Mouse (Mus musculus): ENCODE measurements at regions not wholly inside any gene's neighbourhood (a gene's known extent, or its start where the extent isn't known, plus 50 kb on each side); places are given as distances from the start of the nearest gene placed in this dataset.

DNA sequence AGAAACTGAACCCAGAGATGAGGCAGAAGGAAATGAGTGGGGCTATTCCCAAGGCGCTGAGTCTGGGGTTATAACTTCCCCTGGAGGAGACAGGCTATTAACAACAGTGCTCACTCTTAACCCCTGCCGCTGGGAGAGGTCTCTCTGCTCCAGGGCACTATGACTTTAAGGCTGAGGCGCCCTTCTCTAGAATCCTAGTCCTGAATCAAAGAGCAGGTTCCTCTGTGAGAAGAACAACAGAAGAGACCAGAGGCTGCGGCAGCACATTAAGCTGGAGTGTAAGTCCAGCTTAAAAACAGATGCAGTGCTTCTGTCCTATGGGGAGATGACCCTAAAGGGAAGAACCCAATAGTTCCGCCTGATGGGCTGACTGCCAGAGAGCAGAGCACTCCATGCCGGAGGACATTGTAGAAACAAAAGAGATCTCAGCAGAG, 173.4 kb upstream of the Klf7 start:
- DNase-seq, result peak; percentile 43

DNA sequence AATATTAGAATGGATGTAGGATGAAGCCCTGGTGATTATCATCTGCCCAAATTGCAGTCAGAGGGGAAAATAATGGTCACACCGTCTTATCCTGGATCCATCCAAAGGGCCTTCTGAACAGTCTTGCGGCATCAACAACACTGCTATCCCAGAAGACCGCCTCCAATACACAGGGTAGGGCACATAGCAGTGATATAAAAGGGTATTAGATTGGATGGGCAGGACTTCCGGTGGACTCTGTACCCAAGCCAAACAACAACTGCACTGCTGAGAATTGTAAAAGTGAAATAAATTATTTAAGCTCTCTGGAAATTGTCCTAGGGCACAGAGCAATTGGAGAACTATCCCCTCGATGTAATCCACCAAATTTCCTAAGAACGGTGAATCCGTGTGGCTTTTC, 173.0 kb upstream of the Klf7 start:
- no peak for DNase-seq

DNA sequence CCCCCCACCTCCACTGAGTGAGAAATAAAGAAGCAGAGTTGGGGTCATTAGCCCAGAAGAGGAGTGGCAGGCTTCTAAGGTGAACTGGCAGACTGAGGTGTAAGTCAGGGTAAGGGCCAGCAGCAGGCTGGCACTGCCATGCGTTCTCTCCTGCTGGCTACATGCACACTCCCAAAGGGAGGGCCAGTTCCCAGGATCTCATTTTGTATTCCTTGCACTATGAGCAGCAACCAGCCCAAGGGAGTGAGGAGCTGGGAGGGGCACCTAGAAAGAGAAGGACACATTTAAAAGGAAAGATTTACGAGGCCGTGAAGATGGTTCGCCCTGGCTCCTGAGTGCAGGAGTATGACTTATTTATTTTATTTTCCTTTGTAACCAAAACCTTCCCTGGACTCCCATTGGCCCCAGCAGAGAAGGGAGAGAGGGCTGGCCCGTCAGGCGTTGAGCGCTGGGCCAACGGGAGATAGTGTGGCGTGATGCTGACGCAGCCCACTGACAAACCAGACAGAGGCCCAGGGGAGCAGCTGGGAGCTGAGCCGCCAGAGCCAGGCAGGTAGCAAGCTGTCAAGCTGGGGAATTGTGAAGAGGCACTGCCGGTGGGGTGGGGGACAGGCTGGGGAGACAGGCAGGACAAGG, 166.8 kb upstream of the Klf7 start:
- peak; percentile 37 for DNase-seq

DNA sequence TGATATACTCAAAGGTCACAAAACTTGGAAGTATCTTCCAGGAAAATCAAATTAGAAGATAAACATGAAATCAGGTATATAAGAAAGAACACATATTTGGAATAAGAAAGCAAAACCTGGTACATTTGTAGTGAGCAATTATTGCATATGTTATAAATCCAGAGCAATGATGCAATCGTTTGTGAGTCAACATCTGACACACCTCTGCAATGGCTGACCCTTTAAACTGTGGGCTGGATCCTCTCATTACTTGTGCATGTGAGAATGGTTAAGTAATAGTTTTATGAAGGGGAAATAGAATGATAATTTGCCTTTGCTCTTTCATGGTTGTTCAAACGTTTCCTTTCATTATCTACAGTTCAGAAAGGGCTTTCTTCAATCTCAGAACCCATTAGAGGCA, 165.0 kb upstream of the Klf7 start:
- DNase-seq, result no peak

- no peak for DNase-seq
Measured at GRCm38 (mm10) chr1:64284656-64285055, 162.6 kb upstream of the Klf7 start.

DNA sequence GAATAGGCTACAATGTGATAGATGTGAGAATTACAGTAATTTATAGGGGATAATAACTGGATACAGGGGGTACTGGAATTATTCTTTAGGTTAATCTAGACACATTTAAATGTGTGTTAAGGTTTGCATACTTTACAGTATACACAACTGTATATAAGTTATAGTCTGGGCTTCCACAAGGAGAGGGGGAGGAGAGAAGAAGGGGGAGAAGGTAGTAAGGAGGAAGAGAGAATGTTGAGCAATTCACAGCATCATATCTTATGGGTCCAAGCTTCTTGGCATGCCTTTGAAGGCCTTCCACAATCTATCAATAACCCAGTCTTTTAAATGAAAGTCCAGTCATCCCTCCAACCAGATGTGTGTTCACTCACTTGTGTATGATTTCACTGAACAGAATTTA, 153.8 kb upstream of the Klf7 start:
- DNase-seq, result no peak

DNA sequence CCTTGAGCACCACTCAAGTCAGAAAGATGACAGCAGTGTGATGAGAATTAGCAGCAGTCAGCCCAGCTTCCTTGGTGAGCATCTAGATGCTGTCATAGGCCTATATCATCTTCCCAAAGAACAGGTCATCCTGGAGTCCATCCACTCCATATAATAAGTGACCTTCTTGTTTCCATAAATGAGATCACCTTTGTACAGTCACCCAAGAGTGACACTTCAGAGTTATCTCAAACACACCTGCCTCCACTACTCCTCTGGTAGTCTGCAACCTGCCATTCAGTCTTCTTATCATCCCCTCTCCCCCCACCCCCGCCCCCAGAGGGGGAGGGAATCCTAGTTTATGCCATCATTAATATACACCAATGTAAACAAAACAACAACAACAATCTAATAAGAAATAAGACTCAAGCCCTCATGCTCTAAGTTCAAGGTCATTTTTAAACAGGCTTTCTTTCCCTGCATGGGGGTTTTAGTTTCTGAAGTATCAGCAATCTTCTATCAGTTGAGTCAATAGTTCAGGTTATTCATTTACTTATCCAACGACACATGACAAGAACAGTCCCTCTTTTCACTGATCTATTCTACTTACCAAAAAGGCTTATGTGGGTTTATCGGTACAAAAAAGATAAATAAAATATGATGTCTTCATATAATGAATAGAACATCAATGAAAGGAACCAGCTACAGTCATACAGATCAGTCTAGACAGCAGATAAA, 153.2 kb upstream of the Klf7 start:
- DNase-seq, result no peak

DNA sequence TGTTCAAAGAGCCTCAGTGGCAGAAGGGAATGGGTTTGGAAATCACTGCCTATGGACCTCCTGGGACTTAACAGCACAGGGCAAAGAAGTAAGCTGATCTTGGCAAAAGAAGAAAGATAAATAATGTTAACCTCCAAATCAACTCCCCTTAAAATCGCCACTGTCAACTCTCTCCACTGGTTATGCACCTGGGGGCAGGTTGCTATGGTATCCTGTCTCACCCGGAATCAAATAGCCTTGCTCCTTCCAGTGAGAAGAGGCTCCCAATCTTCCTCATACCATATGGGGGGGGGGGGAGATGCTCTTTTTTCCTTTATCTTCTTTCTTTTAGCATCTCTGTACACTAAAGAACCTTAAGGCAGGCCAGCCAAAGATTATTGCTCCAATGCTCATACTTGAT, 135.2 kb upstream of the Klf7 start:
- no peak for DNase-seq

- peak; percentile 53 for DNase-seq
Measured at GRCm38 (mm10) chr1:64255554-64256295, 133.6 kb upstream of the Klf7 start.

- no peak for DNase-seq
Measured at GRCm38 (mm10) chr1:64254673-64255072, 132.6 kb upstream of the Klf7 start.

DNA sequence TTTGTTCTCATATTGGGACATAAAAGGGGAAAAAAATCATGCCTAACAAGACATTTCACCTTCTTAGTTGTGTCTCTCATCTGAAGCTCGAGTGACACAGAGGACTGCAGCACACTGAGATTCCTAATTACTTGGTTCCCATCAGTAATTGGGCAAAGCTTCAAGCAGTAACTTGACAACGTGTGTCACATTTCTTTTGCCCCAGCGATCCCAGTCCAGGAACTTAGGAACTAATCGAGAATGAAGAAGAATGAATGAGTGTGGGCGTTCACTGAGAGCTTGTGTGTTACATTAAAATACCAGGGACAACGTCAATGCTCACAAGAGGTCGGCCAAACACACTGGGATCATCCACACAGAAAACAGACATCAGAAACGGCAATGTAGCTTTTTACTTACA, 131.9 kb upstream of the Klf7 start:
- DNase-seq, result no peak

DNA sequence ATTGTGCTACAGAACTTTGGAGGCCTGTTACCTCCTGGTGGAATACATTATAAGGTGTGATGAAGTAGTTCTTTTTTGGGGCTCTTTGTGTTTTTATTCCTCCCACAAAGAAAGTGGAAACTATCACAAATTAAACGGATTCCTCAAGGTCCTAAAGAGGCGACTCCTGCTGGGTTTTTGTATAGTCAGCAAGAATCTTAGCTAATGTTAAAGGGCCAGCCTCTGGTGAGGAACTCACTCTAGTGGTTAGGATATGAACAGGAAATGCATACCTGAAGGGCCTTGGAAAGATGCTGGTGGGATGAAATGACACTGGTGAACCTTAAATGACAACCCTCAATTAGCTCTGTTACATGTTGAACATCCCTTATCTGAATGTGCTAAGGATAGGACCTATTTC, 120.3 kb upstream of the Klf7 start:
- no peak for DNase-seq

- no peak for DNase-seq
Measured at GRCm38 (mm10) chr1:64229654-64230053, 107.6 kb upstream of the Klf7 start.

DNA sequence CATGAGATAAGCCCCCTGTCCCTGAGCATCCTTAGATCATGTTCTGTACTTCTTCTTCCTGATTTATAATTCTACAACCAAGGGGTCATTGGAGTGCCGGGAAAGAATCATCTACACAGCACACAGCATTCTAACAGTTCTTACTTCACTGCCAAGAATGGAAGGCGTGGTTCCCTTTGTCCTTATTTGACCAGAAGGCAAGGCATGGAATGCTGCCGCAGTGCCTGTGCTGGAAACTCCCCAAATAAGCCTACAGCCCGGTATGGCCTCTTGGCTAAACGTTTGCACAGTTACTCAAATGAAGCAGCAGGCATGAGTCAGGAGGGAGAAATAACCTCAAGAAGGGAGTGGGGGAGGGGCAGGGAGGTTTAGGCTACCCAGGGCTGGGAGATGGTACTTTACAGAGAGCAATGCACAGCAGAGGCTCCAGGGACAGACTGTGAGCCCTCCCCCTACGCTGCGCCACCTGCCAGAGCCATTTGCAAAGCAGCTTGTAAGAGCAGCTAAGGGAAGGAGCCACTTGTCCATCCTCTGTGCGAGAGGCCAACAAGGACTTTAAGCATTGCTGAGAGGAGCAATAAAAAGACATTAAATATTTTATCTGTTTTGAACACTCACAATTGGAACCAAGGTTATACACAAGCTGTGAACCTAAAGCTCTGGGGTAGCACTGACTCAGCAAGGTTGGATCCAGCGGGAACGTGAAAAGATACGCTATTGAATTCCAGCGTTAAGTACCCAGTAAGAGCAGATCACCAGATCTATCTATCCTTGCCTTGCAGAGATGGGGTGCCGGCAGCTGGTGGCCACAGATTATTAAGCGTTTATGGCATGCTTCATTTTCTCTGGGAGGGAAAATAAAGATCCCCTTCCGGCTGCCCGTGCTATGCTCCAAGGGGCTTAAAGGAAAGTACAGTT, 104.2 kb upstream of the Klf7 start:
- DNase-seq, result peak; percentile 57

DNA sequence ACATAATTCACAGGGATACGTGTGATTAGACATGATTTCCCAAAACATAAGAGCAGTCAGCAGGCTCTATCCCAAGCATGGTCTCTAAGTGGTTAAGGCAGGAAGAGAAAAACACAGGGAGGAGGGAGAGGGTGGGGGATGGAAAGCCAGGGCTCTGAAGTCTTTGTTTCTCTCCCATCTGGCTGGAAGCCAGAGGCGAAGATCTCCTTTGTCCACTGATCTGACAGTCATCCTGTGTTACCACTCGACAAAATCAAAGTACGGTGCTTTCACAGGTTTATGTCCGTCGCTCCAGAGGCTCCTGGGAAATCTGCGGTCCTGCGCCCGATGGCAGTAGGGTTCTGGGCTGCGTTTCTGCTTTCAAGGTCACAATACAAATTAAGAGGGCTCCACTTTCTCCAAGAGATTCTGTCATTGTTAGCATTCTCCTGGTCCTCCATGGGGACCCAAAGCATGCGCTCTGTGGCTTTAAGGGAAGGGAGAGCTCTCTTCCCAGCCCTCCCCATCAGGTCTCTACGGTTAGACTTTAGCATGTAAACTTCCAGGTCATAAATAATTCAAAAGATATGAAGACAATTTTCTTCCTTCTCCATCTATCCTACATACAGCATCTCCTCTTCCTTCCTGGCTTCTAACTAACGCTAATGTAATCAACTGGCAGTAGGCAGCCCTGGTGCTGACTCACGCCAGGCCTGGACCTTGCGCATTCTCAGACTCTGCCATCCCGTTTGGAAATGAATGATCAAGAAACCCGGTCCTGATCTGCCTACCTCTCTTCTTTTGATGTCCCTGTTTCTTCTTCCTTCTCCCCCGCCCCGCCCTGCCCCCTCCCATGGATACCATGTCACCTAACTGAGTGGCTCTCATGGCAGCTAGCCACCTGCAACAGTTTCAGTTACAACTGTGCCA, 102.0 kb upstream of the Klf7 start:
- DNase-seq, result peak; percentile 44

DNA sequence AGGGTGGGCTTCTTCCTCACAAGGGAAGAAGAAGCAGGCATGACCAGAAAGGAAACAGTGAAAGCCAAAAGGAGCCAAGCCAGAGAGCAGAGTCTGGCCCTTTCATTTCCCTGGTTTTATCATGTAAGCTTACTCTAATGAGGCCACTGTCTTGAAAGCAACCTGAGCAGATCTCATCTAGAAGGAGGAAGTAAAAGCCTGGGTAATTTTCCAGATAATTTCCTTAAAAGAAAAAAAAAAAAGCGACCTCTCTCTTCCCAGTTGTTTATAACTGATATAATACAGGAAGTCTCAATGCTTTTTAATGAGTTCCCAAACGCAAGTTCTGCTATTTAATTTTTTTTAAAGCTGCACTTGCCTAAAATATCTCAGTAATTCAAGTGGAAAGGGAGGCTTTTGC, 100.4 kb upstream of the Klf7 start:
- DNase-seq, result no peak

DNA sequence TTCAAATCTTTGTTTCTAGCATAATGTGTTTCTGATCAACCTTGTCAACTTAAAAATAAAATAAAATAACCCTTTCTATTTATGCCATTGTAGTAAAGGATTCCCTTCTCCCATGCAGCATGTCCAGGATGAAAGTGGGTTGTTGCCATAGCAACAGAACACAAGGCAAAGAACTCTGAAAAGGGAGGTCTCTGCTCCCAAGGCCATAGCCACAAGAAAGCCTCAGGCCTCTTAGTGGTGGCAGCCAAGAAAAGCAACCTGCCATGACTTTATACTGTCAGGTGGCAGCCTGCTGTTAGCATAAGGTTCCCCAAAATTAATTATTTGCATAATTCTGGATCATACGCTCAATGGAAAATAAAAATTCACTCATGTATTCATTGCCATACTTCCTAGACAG, 98.4 kb upstream of the Klf7 start:
- DNase-seq, result no peak

DNA sequence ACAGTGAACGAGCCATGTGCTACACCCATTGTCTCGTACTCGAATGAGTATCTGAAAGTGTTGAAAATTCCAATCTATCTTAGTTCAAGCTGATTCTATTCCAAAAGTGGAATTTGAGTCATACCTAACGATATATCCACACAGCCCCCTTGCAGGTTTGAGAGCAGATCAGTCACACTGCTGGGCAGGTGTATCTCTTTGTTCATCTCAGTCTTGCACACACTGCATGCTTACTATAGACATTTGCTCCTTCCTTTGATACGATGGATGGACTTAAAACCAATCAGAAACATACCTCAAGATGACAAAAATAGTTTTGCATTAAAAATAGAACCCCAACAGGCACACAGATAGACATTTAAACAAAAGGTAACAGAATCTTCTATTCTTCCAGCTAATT, 98.0 kb upstream of the Klf7 start:
- no peak for DNase-seq

DNA sequence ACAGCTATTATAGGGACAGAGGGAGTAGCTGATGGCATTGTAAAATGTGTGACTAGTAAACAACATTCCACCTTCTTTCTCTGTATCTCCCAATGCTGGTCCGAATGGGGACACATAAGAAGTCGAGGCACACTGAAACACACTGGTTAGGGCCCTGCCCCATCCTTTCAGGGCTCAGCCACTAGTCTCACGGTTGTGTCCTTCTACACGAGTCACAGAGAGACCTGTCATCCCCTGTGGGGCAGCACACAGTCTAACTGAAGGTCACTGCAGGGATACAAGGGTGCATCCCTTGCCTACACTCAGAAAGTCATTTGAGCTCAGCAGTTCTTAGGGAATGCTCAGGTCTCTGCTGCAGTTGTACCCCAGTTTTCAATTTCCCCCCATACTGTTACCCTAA, 93.6 kb upstream of the Klf7 start:
- peak; percentile 20 for DNase-seq

- DNase-seq, result no peak
Measured at GRCm38 (mm10) chr1:64209131-64209530, 87.0 kb upstream of the Klf7 start.

GRCm38 (mm10) chr1:64200387-64201023, 78.4 kb upstream of the Klf7 start:
- DNase-seq, result no peak

Measured in adrenal gland, postnatal 14 days (tissue).